Mouse (Mus musculus): ENCODE measurements around the gene Stum.

- TF ChIP-seq GATA1 (IDR thresholded peaks at IDR 0.05; ENCODE audit: low read length): no peak
- no peak for TF ChIP-seq TAL1 (IDR thresholded peaks at IDR 0.05; ENCODE audit: low read length)
These were observed 82.4 kb downstream of the Stum start for GRCm38 (mm10) chr1:180400691-180401455.
